Mouse (Mus musculus): ENCODE data around the gene Plpp2.

DNA sequence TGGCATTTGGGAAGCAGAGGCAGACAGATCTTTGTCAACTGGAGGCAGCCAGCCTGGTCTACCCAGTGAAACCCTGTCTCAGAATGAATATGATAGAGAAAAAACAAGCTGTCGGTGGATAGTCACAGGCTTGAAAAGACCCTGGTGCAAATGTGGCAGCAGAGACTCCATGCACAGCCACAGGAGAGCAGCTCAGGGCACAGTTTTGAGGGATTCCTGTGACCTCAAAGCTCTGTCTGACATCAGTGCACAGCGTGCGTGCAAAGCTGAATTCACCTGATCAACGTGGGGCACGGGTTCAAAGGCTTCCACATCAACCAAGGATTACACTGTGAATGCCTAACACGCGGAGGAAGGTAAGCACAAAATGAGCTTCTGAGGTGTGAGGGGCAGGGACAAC, 46.8 kb upstream of the Plpp2 start:
- TF ChIP-seq POLR2A (IDR thresholded peaks at IDR 0.05; ENCODE audit: borderline replicate concordance, control insufficient read depth, low read depth, low read length) (no peak), CTCF (IDR thresholded peaks at IDR 0.05; ENCODE audit: control insufficient read depth, insufficient read depth, low read length) (no peak)

All from bone marrow, adult 2 months (tissue).